Mouse (Mus musculus) forelimb bud, embryonic 11.5 days (tissue): ENCODE results near the gene Syt8.
"Not testable (repeated sequence)": the region's sequence is repeated elsewhere in the genome, so short reads cannot be mapped to it uniquely, and the experiment has no call there.

Experiments
- DNase-seq: peaks from one replicate; pipeline ENCODE4 v3.0.0-alpha.2; 2012; ENCODE audit warnings: low read depth, low spot score

Syt8 gene

GRCm38 (mm10) chr7:142434137-142434865 lies at the start of gene Syt8:
TSS of gene Syt8 (plus strand) at chr7:142434850.
- DNase-seq: no peak

GRCm38 (mm10) chr7:142385742-142386403 lies 48.8 kb upstream of the Syt8 start:
- no peak for DNase-seq

DNA sequence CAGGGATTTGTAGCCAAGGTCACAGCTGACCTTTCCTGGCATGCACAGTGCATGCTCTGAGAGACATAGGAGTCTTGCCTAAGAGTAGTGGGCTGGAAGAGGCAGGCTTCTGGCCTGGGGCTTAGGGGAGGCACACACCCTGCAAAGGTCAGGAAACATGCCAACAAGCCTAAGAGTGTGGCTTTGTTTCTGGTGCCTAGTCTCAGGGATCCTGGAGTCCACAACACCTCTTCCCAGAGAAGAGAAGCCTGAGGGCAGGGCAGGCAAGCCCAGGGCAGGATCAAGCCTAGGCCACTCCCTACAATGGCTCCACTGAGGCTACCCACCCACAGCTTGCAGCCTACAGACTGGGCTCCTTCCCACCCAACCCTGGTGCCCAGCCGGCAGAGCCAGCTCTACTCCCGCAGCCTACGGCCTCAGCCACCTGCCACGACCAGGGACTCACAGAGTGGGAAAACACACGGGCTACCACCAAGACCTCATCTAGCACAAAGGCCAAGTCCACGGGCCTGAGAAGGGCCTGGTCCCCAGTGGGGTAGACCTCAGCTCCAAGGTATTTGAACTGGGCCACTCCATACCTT lies 47.9 kb upstream of the Syt8 start:
- no peak for DNase-seq

- DNase-seq: peak; percentile 94
These were observed 47.1 kb upstream of the Syt8 start, which contains the start of gene Ctsd for GRCm38 (mm10) chr7:142387419-142388148. TSS of gene Ctsd (minus strand) at chr7:142388038.

- no peak for DNase-seq
These were observed 46.5 kb upstream of the Syt8 start for GRCm38 (mm10) chr7:142388198-142388597.

DNA sequence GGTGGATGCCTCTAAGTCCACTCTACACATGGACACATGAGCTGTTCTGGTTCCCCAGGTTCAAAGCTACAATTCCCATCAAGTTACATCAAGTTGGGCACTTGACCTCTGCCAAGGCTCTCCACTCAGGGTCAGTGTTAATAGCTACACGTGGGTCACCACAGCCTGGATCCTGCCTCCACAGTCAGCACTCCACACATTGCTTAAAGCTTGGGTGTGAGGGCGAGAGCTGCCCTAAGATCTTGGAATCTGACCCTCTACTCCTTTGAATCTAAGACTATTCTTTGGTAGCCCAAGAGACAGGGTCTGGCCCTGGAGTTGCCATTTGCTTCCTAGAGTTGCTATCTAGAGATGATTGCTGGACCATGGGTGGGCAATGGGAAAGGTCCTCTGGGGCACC lies 45.9 kb upstream of the Syt8 start:
- DNase-seq: no peak

DNA sequence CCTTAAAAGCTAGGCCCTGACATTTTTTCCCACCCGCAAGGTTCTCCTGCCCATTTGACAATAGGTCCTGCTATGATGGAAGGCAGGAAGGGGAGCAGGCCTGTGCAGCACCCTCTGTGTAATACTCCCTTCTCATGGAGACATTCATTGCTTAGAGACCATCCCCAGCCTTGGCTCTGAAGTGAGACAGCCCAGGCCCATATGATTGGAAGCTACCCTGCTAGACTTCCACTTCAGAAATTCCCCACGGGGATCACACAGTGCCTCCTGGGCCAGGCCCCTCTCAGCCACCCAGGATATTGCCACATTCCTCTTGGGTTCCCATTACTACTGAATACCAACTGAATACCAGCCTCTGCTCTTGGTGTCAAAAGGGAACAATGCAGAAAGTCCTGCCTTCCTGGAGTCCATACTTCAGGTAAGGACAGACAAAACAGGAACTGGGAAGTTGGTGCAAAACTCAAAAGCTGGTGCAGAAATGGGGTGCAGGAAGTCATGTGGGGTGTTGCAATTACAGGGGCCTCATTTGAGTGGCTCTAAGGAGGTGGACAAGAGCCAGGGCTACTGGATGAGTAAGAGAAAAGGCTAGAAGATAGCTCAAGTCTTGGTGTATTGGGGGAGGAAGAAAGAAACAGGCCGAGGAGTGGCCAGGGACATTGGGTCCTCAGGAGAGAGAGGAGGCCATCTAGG lies 44.5 kb upstream of the Syt8 start:
- DNase-seq: no peak

- DNase-seq: no peak
These were observed 43.5 kb upstream of the Syt8 start for GRCm38 (mm10) chr7:142391108-142391507.

- DNase-seq: no peak
These were observed 43.0 kb upstream of the Syt8 start for GRCm38 (mm10) chr7:142391609-142392008.

GRCm38 (mm10) chr7:142393191-142393590 lies 41.5 kb upstream of the Syt8 start:
- no peak for DNase-seq

- no peak for DNase-seq
These were observed 40.1 kb upstream of the Syt8 start for GRCm38 (mm10) chr7:142394261-142395190.

DNA sequence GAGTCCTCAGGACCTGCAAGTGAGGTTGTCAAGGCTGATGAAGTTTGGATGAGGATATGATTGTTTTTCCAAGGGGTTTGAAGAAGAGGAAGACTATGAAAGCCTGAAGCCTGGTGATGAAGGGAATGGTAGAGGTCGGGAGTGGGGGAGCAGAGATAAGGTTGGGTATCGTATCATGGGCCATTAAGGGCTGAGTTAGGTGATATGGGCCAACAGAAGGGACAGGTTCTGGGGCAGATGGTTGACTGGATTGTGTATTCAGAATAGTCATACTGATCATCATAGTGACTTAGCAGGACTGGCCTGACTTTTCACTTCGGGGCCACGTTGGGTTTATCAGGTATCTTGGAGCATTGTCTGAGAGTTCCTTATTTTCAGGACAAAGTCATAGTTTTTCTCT lies 39.2 kb upstream of the Syt8 start:
- DNase-seq: no peak

DNA sequence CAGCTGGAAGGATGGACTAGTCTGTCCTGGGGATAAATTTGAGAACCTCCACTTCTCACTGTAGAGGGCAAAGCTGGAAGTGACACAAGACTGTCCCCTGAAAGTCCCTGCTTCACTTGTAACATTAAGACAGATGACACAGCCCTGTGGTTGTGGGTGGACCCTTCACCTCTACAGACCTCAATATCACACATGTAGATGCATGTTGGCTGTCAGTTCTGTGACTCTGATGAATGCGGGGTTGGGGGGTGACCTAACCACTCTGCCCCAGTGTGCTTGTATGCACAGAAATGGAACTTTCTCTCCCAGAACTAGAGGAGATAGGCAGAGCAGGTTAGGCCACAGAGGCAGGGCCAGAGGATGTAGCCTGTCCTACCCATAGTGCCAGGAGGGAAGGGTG lies 38.0 kb upstream of the Syt8 start:
- no peak for DNase-seq

DNA sequence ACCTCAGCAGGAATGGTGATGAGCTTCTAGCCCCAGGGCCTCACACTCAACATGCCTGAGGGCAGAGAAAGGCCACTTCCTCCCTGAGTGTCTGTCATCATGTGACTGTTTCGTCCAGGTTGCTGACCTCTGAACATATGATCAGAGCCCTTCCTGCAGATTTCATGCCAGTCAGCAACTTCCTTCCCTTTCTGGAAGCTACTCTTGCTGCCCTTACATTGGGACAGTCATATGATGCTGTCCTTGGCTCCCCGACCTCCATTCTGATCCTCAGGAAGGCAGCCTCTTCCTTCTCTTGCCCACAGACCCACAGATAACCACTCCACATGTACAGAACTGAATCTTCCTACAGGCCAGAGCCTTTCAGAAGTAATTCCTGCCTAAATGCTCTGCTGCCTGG lies 36.6 kb upstream of the Syt8 start:
- DNase-seq: no peak

DNA sequence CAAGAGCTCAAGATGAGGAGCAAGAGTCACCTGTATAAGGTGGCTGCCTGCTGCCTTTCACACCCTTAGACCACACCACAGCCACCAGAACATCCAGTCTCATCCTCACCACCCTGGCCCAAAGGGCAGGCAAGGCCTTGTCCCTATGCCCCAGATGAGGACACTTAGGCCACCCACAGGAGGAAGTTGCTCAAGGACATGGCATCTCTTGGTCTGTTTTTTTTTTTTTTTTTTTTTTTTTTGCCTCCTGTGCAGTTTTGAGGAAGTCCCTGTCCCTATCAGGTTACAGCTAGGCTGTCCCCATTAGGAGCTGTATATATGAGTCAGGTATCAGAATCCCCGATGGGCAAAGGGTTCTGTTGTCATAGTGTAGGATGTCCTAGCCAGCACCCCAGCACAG lies 35.4 kb upstream of the Syt8 start:
- DNase-seq: no peak

DNA sequence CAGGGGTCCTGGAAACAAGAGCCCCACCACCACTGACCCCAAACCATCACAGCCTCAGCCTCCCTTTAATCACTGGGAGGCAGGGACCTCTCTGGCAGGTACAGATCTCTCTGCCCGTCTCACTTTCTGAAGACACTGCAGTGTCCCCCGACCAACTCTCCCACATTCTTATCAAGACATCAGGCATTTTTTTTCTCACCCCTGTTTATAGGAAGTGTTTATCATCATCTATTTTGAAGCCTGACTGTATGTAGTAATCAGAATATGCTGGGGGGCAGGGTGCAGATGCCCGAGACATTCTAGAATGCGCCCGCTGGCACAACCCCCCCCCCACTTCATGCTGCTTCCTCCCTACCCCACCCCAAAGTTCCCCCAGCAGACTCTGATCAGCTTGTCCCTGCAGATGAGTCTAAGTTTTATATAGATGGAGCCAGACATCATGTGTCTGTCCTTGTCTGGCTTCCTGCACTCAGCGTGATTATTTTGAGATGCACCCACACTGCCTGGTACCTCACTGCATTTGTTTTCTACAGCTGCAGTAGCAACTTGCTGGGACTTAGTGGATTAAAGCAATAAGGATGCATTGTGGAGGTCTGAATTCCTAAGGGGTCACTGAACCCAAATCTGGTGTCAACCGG lies 34.4 kb upstream of the Syt8 start:
- no peak for DNase-seq

DNA sequence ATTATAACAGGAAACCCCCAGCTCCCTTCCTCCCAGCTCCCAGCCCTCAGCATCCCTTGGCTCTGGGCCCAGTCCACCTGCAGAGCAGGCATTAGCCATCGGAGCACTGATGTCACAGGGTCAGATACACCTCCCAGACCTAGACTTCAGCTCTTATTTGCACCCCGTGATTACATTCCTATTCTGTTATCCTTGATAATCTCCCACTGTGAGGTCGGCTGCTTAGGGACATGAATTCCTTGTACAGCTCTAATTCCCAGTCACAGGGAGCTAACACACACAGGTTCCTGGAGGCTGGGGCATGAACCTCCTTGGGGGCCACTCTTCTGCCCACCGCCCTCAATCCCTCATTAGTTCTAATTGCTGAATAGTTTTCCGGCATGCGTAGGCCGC lies 33.9 kb upstream of the Syt8 start:
- DNase-seq: no peak

- no peak for DNase-seq
These were observed 31.1 kb upstream of the Syt8 start for GRCm38 (mm10) chr7:142403591-142403990.

GRCm38 (mm10) chr7:142405134-142405533 lies 29.5 kb upstream of the Syt8 start:
- not testable (repeated sequence) for DNase-seq

DNA sequence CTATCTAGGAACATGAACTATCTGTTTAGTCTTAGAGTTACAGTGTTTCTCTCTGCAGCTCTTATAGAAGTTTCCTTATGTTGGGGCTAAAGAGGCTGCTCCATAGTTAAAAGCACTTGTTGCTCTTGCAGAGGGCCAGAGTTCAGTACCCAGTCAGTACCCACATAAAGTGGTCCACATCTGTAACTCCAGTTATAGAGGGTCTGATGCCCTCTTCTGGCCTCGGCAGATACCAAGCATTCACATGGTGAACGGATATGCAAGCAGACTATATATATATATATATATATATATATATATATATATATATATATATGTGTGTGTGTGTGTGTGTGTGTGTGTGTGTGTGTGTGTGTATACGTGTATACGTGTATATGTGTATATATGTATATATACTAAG lies 26.7 kb upstream of the Syt8 start:
- no peak for DNase-seq
